Mouse (Mus musculus) lung, adult 2 months (tissue): ENCODE data around the gene Slc19a1.

Source experiments
- CTCF ChIP-seq: fragments of 200-500 bp; IDR thresholded peaks from 2 replicates; pipeline ENCODE4 v1.5.1; 2011; ENCODE audit warnings: mild to moderate bottlenecking, low read length, control low read depth; ENCODE audit not compliant: insufficient read depth
- POLR2A ChIP-seq: fragments of 200-500 bp; IDR thresholded peaks from 2 replicates; pipeline ENCODE4 v1.6.1; 2011; ENCODE audit warnings: low read depth, mild to moderate bottlenecking, control low read depth, low read length, borderline replicate concordance; ENCODE audit errors: extremely low read depth

DNA sequence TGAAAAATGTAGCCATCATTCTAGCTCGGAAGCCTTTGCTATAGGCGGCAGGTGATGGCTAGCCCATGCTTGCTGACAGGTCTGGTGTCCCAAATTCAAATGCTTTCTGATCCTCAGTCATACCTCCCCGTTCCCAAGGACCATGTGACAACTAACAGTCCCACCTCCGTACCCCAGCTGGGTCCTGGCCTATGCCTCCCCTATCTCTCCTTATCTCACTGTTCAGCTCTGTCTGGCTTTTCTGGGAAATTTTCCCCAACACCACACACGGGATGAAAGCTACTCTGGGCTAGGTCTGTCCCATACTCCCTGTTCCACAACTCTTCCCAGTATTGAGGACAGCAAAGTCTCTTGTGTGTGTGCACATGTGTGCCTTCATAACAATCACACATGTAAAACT is 58.0 kb downstream of the Slc19a1 start:
- no peak for TF ChIP-seq POLR2A
- TF ChIP-seq CTCF = no peak
